Mouse (Mus musculus): ENCODE results near the gene Nsl1.
A peak's percentile ranks its signal among the peaks of the same experiment; 100 is the strongest.

Gene Nsl1

DNA sequence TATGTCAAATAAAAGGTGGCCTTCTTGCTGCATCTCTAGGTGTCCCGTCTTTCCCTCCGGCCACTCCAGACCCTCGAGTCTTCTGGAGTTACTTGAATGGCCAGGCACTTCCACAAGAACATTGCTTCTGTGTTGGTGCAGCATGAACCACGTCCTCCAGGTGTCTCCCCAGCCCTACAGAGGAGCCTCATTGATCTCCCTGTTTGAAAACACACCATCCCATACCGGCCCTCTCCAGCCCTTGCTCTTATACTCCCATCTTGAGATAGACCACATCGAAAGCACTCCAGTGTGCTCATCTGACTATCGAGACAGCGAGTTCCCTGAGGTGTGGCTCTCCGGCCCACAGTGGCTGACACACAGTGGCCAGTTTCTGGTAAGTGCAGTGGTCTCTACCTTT is 32.2 kb downstream of the Nsl1 start:
- no peak for DNase-seq (ENCODE audit: low spot score)

- DNase-seq (ENCODE audit: low spot score), result no peak
These were observed 34.3 kb downstream of the Nsl1 start for GRCm38 (mm10) chr1:191096871-191097681.

- peak; percentile 22 for DNase-seq (ENCODE audit: low spot score)
These were observed 35.3 kb downstream of the Nsl1 start, which contains the start of gene Batf3 for GRCm38 (mm10) chr1:191097802-191098747. Batf3 (plus strand) TSS chr1:191097847.

DNA sequence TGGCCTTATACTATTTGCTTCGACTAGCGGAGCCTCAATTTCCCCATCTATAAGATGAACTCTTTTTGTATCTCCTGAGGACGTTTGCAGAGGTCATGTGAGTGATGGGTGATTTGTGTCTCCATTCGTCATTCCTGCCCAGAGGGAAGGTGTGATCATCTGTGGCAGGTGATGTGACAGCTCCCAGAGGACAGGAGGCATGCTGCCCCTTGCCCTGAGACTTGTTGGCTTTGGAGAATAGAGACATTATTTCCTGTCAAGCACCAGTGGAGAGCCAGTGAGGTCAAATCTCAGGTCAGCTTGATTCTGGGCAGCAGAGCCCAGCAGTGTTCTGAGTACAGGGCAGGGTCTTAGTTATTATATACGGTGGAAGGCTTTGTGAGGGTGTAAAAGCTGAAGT is 36.3 kb downstream of the Nsl1 start:
- DNase-seq (ENCODE audit: low spot score), result no peak

DNA sequence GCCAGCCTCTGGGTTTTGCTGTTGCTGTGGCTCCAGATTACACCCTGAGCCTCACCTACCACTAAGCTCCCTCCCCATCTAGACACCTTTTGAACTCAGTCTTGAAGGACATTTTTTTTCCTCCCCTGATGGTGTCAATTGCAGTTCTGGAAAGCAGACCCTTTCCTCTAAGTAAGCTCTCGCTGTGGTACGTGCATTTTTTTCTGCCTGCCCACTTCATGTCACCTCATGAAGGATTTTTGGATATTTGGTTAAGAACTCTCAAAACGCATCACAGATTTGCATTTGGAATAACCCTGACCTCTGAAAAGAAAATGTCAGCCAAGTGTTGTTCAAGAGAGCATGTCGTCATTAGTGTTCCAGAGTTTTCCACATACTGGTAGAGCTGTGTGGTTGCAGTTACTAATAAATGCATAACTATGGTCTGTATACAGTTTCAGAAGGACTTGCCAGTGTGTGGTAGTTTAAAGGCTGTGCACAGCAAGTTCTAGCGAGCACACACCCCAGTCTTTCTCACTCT is 37.0 kb downstream of the Nsl1 start:
- DNase-seq (ENCODE audit: low spot score), result no peak

DNA sequence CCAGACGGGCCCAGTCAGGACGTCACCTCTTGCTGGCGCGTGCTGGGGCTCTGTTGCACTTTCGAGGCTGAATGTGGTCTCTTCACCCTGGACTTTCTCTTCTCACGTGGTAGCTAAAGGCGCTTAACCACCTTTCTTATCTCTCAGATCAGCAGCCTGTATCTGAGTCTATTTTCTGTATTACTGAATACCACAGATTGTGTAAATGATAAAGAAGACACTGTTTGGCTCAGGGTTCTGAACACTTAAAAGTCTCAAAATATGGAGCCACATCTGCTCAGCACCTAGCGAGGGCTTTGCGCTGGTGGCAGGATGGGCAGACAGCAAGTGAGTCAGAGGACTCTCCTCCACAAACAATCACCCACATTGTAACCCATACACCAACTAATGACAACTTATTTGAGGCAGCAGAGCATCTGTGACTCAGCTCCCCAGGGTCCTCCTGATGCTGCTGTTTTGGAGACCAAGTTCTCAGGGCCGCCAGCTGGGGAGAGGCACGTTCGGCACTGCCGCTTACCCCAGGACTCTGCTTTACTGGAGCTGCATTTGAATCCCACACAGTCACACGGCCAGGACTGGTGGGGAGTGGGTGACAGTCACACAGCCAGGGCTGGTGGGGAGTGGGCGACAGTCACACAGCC is 40.0 kb downstream of the Nsl1 start:
- DNase-seq (ENCODE audit: low spot score), result no peak

DNA sequence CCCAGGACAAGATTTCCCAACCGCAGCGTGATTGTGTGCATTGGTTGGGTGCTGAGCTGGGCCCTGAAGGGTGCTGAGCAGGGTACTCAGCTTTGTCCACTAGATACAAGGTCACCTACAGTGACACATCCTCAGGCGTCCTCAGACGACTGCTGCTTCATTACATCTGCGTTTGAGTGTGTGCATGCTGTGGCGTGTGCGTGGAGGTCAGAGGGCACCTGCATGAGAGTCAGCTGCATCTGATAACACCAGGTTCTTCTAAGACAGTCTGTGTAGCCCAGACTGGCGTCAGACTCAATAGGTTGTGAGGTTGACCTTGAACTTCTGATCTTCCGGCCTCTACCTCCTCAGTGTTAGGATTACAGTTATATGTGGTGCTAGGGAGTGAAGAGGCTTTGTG is 42.4 kb downstream of the Nsl1 start:
- no peak for DNase-seq (ENCODE audit: low spot score)

DNA sequence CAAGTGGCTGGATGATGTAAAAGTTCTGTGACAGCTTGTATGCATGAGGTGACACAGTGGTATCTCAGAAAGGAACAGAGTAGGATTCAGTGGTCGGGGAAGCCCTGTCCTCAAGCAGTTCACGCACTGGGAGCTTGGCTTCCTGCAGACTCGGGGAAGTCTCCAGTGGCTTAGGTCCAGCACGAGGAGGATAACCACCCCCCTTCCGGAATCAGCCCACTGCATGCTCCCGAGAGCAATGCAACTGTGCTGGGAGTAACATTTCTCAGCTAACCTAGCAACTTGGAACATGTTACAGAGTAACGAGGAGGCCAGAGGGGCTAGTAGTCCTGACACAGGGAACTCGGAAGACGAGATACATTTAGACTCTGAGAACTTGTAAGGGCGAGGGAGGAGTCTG is 44.5 kb downstream of the Nsl1 start:
- no peak for DNase-seq (ENCODE audit: low spot score)

DNA sequence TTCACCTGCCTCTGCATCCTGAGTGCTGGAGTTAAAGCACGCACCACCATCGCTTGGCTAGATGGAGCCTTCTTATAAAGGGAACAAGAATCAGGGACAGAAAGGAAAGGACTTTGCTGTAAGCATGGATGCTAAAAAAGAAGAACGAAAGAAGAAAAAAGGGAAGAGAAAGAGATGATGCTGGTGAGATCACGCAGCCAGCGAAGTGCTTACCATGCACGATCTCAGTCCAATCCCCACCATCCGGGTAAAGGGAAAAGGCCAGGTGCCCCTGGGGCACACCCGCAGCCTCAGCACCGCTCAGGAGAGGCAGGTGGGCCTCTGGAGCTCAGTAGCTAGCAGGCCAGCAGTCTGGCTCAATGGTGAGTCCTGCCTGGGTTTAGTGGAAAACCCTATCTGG is 47.1 kb downstream of the Nsl1 start:
- no peak for DNase-seq (ENCODE audit: low spot score)

DNA sequence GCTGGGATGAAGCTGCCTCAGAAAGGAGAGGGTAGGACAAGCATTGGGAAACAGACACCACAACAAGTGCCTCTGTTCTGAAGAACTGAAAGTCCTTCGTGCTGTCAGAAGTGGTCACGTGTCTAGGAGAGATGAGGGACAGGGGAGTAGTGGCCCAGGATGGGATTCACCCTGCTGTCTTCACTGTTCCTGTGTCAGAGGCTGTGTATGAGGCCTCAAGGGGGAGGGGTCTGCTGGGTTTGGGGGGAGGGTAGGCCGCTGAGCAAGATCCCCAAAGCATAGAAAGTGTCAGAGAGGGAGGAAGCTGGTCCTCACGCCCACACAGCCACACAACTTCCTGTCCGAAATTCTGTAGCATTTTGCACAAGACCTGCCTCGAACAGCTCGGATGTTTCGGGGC is 48.3 kb downstream of the Nsl1 start:
- DNase-seq (ENCODE audit: low spot score), result no peak

DNA sequence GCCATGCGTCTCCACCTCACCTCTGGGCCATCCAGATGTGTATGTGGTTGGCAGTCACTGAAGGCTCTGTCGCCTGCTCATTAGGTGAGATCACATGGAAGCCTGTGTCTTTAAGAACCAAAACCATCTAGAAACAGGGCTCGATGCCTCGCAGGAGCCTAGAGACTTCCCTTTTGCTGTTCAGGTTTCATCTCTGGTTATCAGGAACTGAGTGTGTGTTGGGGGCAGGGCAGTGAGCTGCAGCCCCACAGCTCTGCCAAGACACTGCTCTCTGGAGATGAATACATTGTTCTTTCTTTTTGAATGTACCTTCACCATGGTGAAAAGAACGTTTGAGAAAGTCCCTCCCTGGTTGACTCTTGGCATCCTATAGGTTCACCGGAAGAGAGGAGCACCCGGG is 52.1 kb downstream of the Nsl1 start:
- DNase-seq (ENCODE audit: low spot score), result no peak

GRCm38 (mm10) chr1:191115514-191116238 is 52.9 kb downstream of the Nsl1 start:
- no peak for DNase-seq (ENCODE audit: low spot score)

DNA sequence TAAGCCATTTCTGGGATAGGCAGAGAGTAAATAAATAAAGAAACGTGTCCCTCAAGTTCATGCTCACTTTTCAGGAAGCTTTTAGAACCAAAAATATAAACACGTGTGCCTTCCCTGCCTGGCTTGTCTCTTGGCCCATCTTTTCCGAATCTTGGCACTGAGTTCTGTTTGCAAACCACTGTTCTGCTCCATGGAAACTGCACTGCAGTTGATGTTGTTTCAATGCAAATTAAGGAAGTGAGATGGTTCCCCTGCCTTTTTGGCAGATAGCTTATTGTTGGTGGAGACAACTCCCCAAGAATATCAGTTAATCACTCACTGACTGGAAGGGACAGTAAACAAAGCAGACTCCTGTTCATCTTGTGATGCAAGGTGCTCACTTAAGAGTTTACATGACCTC is 59.9 kb downstream of the Nsl1 start:
- no peak for DNase-seq (ENCODE audit: low spot score)

DNA sequence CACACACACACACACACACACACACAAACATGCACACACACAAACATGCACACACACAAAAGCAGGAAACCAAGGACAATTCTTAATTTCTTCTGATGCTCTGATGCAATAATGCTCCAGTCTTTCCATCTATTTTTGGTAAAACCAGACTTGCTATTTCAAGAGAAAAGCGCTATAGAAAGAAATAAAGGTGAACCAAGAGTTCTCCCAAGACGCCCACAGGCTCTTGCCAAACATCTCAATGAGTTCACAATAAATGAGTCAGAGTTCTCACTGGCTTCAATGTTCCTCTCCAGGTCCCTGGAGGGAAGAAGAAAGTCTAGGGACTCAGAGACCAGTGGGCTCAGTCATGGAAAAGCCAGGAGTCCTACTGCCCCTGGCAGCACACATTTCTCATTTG is 60.9 kb downstream of the Nsl1 start:
- no peak for DNase-seq (ENCODE audit: low spot score)

DNA sequence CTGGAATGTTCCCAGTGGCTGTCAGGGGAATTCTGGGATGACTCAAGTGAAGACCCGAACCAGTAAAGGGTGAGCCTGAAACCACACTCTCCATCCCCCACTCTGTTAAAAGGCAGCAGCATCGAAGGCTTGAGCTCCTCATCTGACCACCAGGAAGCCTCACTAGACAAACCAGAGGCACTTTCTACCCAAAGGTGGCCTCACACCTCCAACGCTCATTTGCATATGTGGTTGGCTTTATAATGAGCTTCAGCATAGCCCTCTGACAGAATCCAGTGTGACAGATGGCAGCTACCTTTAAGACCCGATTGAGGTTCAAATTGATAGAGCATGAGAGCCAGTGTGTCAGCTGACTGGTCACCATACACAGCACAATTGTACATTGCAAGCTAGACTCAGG is 61.5 kb downstream of the Nsl1 start:
- no peak for DNase-seq (ENCODE audit: low spot score)

DNA sequence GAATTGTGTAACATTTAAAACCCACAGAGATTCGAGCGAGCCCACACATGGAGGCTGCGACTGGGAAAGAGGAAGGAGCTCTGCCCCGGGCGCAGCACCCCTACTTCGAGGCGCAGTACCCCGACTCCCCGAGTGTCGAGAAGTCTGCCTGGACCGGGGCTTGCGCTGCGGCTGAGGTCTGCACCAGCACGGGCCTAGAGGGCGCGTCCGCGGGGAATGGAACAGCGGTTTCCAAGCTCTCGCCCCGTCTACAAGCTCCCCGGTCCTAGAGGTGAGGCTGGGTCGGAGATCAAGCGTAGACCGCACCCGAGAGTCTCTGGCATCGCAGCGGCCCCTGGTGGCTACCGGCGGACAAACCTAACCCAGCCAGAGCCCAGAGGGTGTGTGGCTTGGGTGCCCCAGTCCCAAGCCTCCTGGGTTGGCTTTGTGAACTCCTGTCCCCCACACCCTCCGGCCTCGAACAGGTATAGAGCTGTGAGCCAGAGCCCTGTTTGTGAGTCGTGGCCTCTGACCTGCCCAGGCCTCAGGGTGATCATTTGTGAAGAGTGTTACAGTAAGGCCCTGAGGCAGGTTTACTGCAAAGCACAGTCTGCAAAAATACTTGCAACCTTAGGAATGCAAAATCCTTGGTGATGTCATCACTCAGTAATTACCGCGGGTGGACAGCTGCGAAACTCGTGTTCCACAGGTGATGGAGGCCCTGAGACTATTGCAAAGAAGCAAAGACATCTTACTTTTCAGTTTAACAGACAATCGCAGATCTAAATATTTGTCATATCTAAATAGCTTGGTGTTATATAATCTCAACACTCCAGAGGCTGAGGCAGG is 63.2 kb downstream of the Nsl1 start:
- peak; percentile 49 for DNase-seq (ENCODE audit: low spot score)

DNA sequence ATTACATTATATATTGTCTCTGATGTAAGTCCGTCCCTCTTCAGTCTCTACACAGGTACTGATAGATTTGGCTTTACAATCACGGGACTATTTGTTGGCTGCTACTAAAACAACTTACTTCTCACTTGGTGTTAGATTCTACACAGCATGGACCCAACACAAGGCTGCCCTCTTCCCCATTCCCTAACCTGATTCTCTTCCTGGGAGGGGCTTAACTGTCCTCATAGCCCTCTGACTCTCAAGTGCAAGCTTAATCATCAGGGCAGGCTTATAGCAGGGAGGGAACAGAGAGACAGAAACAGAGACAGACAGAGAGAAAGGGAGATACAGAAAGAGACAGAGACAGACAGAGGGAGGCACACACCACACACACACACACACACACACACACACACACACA is 68.9 kb downstream of the Nsl1 start:
- no peak for DNase-seq (ENCODE audit: low spot score)

GRCm38 (mm10) chr1:191132240-191132639 is 69.4 kb downstream of the Nsl1 start:
- no peak for DNase-seq (ENCODE audit: low spot score)

DNA sequence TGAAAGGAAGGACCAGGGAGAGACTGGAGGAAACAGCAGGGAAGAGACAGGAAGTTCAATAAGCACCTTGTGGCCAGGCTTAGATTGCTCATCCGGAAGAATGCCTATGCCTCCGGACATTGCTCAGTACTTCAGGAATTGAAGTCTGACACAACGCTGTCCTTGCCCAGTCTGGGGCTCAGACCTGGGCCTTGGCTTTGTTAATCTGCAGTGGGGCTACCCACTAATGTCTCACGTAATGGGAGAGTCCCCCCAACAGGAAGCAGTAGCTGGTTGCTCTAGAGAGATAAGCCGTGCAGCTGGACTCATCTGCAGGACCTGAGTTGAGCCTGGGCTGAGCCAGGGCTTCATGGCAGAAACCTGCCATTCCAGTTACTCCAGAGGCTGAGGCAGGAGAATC is 70.1 kb downstream of the Nsl1 start:
- no peak for DNase-seq (ENCODE audit: low spot score)

DNA sequence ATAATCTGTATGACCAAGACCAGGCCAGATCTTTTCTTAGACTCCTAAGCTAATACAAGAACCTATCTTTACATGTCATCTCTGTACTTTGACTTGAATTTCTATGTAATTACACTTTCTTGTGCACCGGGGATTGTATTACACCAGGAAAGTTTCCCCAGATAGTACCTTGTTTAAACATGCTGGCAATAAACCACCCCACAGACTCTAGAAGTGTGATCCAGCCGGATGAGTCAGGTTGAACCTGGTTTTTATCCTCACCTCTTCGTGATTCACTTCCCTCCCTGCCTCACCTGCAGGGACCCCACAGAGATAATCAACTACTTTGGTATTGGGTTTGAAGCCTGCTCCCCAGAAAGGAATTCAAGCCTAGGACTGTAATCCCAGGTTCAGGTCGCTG is 72.6 kb downstream of the Nsl1 start:
- no peak for DNase-seq (ENCODE audit: low spot score)

Data from ovary, postnatal 14 days (tissue).